Mouse (Mus musculus) spleen, adult 12 weeks (tissue): Measurements from ENCODE around the gene Muc4.

Experiments
- DNase-seq: peaks from one replicate; pipeline ENCODE4 v3.0.0; 2022; ENCODE audit warnings: low spot score

Muc4 gene

DNA sequence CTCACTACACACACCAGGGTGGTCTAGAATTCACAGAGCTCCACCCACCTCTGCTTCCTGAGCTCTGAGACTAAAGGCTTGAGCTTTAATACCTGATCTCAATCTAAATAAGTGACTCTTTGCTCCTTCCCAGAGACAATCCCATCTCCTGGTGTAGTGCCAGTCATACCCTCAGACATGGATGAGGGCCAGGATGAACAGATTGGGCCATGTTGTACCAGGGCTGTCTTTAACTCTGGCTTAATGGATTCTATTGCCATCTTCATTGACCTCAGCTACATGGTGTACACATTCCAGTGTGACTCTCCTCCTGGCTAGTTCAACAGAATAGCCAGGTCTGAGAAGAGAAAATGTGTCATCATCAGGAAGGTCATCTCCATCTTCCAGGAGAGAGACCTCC is 9.2 kb upstream of the Muc4 start:
- no peak for DNase-seq

DNA sequence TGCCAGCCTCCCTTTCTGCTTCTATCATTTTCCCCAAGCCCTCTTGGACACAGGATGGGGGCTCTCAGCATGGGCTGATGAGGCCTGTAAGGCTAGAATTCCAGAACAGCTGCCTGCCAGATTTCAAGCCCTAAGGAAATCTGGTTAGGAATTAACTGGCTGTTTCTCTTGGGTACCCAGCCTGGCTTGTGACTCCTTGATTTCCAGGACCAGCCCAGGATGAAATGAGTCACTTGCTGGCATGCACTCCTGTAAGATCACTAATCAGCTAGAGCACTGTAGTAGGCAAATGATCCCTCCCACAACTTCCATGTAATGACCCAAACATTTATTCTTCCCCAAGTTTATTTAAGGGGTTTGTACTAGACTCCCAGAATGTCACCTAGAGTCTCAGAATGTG is 7.4 kb upstream of the Muc4 start:
- DNase-seq = no peak

DNA sequence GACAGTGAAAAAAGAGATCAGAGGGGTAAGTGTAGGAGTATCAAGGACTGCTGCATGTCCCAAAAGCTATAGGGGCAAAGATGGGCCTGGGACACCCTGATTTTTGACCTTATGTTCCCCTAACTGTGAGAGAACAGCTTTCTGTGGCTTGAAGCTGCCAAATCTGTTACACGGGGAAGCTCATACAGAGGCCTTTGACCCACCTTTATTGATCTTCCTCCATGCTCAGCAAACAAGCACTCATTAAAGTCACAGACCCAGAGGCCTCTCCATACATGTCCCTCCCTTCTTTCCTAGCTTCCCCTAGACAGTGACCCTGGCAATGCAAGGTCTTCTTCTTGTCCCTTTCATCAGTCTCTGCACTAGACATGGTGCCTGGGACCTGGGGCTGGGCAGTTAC is 7.0 kb upstream of the Muc4 start:
- no peak for DNase-seq

- no peak for DNase-seq
Observed at GRCm38 (mm10) chr16:32733213-32733612, 2.5 kb upstream of the Muc4 start.

DNA sequence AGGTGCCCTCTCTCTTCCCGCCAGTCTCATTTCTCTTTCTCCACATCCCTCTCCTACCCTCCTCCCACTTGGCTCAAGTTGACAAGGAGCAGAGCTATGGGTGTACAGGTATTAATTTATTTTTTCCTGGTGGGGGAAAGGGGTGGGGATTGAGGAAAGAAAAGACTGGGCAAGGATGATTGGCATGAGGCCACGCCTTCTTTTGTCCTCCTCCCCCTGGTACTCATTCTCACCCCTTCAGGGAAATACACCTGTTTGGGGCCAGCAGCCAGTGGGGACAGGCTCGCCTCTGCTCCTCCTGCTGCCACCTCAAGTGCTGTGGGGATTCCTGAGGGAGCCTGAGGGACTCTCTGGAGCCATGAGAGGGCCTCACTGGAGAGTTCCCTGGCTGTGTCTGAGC is 336 bp downstream of the Muc4 start:
- DNase-seq = no peak

- DNase-seq = no peak
Observed at GRCm38 (mm10) chr16:32740003-32740663, 4.4 kb downstream of the Muc4 start.

- DNase-seq = no peak
Observed at GRCm38 (mm10) chr16:32741366-32741765, 5.7 kb downstream of the Muc4 start.

- no peak for DNase-seq
Observed at GRCm38 (mm10) chr16:32742712-32743111, 7.0 kb downstream of the Muc4 start.

DNA sequence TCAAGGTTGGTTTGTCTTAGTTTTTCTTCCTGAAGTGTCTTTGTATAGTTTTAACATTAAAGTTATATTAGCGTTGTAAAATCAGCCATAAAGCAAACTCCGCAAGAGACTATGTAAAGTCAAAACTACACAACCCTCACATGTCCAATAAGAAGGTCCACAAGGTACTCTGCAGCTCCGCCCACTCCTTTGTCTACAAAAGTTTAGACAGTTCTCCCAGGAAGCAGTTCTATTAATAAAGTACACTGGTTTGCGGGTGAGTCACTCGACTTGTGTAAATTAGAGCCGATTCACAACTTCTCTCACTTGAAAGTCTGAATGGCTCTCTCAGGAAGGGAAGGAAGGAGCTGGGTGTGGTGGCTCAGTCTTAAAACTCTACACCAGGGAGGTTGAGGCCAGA is 10.2 kb downstream of the Muc4 start:
- no peak for DNase-seq

DNA sequence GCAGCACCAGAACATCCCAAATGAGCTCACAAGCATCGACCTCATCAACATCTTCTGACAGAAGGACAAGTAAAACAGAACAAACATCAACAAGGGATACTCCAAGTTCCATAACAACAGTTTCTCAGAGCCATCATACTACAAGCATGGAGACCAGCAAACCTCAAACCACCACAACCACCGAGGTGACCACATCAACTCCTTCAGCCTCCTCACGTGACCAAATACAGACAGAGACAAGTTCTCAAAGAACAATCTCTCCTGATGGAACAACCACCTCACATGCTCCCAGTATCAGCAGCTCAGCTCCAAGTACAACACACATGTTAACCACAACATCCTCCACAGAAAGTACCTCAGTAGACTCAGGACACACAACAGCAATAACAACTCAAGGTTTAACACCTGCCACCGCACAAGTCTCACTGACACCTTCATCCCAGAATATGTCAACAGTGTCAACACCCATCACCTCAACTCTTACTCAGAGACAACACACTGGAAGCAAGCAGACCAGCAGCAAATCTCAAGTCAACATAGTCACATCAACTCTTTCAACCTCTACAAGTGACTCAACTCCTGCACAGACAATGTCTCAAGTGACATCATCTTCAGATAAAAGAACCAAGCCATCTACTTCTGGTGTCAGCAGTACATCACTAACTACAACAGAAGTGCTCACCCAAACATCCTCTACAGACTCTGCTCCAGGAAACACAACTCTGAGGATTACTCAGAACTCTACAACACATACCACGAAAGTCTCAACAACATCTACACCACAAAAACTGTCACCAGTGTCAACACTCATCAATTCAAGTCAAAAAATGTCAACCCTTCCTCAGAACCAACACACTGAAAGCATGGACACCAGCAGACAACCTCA is 14.8 kb downstream of the Muc4 start:
- no peak for DNase-seq

DNA sequence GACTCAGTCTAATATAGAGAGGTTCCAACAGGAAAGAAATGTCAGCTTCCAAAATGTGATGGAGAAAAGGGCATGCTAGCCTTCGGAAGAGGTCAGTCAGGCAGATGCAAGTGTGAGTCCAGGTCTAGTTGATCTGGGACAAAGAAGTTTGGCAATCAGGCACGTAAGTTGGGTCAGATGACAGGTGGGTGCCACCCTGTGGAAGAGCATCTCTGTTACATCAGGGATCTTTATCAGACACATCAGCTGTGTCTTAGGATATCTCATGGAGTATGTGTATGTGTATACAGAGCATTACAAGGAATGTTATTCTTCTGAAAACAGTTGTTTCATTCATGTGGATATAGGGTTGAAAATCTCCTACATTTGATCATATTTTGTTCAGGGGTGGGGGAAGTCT is 28.9 kb downstream of the Muc4 start:
- no peak for DNase-seq

DNA sequence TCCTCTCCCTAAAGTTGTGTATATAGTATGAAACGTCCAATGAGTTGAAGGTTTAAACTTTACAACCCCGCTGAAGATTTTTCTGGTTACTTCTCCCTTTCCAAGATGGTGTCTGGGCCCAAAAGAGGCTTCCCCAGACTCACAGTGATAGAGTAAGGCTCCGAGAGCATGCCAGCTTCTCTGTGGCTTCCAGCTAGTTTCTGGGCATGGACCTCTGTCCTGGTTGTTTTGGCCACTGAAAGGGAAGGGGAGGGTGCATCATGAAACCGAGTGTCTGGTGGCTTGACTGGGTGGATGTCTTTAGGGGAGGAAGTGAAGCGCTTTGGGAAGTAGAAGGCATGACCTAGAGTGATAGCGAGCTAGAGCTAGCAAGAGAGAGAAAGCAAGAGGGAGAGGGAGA is 29.3 kb downstream of the Muc4 start:
- no peak for DNase-seq

DNA sequence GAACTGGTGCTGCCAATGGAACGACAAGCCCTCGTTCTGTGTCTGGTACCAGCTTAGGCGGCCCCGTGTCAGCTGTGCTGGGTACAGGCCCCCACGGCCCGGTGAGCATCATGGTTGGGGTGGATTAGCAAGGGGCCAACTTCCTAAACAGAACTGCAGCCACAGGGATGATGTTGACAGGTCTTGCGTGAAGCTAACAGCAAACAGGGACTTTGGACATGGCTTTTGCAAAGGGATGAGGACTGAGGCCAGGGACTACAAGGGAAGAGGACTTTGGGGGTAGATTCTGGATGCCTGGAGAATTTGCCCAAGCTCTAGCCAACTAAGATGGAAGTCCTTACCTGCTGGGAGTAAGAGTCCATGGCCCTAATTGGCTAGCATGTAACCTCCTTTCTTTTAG is 31.2 kb downstream of the Muc4 start:
- DNase-seq = no peak

GRCm38 (mm10) chr16:32776676-32777075 is 41.0 kb downstream of the Muc4 start:
- DNase-seq = no peak

DNA sequence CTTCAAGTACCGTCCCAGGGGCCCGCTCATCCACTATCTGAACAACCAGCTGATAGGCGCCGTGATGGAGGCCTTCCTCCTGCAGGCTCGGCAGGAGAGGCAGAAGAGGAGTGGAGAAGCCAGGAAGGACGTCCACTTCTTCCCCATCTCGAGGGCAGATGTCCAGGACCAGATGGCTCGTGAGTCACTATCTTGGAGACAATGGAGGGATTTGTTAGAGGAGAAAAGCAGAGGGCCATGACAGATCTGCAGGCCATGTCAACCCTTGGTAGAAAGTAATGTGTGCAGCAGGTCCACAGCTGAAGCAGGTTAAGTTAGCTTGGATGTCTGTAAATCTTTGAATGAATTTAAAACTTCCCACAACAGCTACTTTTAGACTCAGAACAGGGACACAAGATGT is 43.3 kb downstream of the Muc4 start:
- DNase-seq = no peak

GRCm38 (mm10) chr16:32783324-32784062 is 47.8 kb downstream of the Muc4 start:
- DNase-seq = no peak

DNA sequence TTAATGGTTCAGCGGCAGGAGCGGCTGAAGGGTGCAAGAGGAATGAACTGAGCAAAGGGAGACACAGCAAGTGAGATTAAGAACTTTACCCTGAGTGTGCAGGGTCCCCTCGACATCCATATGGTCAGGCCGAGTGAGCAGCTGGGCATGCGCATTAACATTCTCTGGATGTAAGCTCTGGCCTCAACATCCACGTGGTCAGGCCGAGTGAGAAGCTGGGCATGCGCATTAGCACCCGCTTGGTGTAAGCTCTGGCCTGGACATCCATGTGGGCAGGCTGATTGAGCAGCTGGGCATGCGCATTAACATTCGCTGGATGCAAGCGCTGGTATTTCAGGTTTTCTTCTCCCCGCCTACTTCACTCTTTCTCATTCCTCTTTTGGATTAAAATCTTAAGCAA is 49.2 kb downstream of the Muc4 start:
- DNase-seq = no peak

- DNase-seq = no peak
Observed at GRCm38 (mm10) chr16:32790056-32790455, 54.4 kb downstream of the Muc4 start.

- DNase-seq = no peak
Observed at GRCm38 (mm10) chr16:32795177-32795576, 59.5 kb downstream of the Muc4 start.

- no peak for DNase-seq
Observed at GRCm38 (mm10) chr16:32796676-32797425, 61.2 kb downstream of the Muc4 start.

DNA sequence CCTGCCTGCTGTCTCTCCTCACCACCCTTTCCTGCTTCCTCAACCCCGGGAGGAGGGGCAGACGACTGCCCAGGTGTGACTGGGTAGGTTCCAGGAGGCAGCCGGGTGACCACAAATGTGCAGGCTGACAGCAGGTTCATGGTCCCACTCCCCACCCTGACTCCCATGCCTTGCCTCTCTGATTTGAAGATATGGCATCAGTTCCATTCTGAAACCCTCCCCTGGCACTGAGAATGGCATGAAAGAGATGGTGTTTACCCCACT is 61.7 kb downstream of the Muc4 start, which contains the start of gene Muc20:
Gene Muc20, minus strand, starts transcription at position 10 of the 264 bp plus-strand sequence.
- DNase-seq = no peak

GRCm38 (mm10) chr16:32803252-32803853 is 67.7 kb downstream of the Muc4 start:
- no peak for DNase-seq
